Mouse (Mus musculus) MEL (cell line): Measurements from ENCODE around the gene Yif1a. TPM values are rescaled to one million over a fixed set of nuclear protein-coding genes. Genes with fewer than 3 reads are reported as not detected.

Source experiments
- DNase-seq: peaks from one replicate; pipeline ENCODE4 v3.0.0; 2011; ENCODE audit warnings: low read depth, low spot score
- H3K27ac ChIP-seq: 2 replicates; pipeline ENCODE4 v1.5.1; 2012; ENCODE audit warnings: low read depth, mild to moderate bottlenecking, control low read depth, low read length, moderate library complexity; ENCODE audit not compliant: control insufficient read depth
- H3K27me3 ChIP-seq, 2 experiments: fragments of 150-350 bp in 1 of 2; sonication (generic) in 1 of 2; 2 replicates each; pipeline ENCODE4 v1.6.1; 2012; ENCODE audit warnings: low read length in 2 of 2, mild to moderate bottlenecking in 2 of 2, improper control_type of control experiment in 1 of 2, moderate library complexity in 1 of 2; ENCODE audit not compliant: insufficient read depth in 2 of 2, control insufficient read depth in 1 of 2
- H3K36me3 ChIP-seq, 2 experiments: 2 replicates each; pipeline ENCODE4 v1.6.1; 2012 to 2014; ENCODE audit warnings: low read length in 2 of 2, improper control_type of control experiment in 1 of 2, inconsistent platforms in 1 of 2, mild to moderate bottlenecking in 1 of 2; ENCODE audit not compliant: insufficient read depth in 2 of 2, control insufficient read depth in 1 of 2
- H3K4me1 ChIP-seq, 2 experiments: fragments of 150-350 bp in 1 of 2; sonication (generic) in 1 of 2; 2 replicates each; pipeline ENCODE4 v1.6.1; 2012; ENCODE audit warnings: low read length in 2 of 2, improper control_type of control experiment in 1 of 2, mild to moderate bottlenecking in 1 of 2; ENCODE audit not compliant: insufficient read depth in 2 of 2, control insufficient read depth in 1 of 2
- H3K4me3 ChIP-seq, 2 experiments: fragments of 150-350 bp in 1 of 2; sonication (generic) in 1 of 2; 2 replicates each; pipeline ENCODE4 v1.5.1; 2012; ENCODE audit warnings: low read depth in 2 of 2, low read length in 2 of 2, mild to moderate bottlenecking in 2 of 2, moderate library complexity in 2 of 2, control low read depth in 1 of 2, improper control_type of control experiment in 1 of 2; ENCODE audit not compliant: control insufficient read depth in 1 of 2, insufficient read depth in 1 of 2
- H3K79me2 ChIP-seq: 2 replicates; pipeline ENCODE4 v1.6.1; 2012; ENCODE audit warnings: mild to moderate bottlenecking, low read length, moderate library complexity; ENCODE audit not compliant: control insufficient read depth, poor library complexity, insufficient read depth
- H3K9ac ChIP-seq: 2 replicates; pipeline ENCODE4 v1.6.1; 2012; ENCODE audit warnings: low read depth, mild to moderate bottlenecking, control low read depth, low read length, moderate library complexity; ENCODE audit not compliant: control insufficient read depth, poor library complexity, severe bottlenecking
- H3K9me3 ChIP-seq: fragments of 150-350 bp; sonication (generic); replicated peaks from 2 replicates; pipeline ENCODE4 v1.6.1; 2012; ENCODE audit warnings: mild to moderate bottlenecking, low read length, improper control_type of control experiment, moderate library complexity; ENCODE audit not compliant: insufficient read depth
- CHD1 ChIP-seq: IDR thresholded peaks from 2 replicates; pipeline ENCODE4 v1.6.1; 2012; ENCODE audit warnings: low read depth, mild to moderate bottlenecking, inconsistent platforms, low read length, improper control_type of control experiment
- E2F4 ChIP-seq: IDR thresholded peaks from 2 replicates; pipeline ENCODE4 v1.6.1; 2011; ENCODE audit warnings: low read depth, low read length, improper control_type of control experiment, borderline replicate concordance
- GABPA ChIP-seq: IDR thresholded peaks from 2 replicates; pipeline ENCODE4 v1.6.1; 2012; ENCODE audit warnings: low read depth, mild to moderate bottlenecking, inconsistent platforms, low read length, improper control_type of control experiment, moderate library complexity
- JUND ChIP-seq: IDR thresholded peaks from 2 replicates; pipeline ENCODE4 v1.6.1; 2011; ENCODE audit warnings: low read depth, mild to moderate bottlenecking, improper control_type of control experiment, low read length
- KAT2A ChIP-seq: conservative IDR thresholded peaks from 2 replicates; pipeline ENCODE4 v1.6.1; 2012; ENCODE audit warnings: low read depth, low read length, improper control_type of control experiment, inconsistent platforms
- MEF2A ChIP-seq: IDR thresholded peaks from 2 replicates; pipeline ENCODE4 v1.6.1; 2014; ENCODE audit warnings: low read depth, mild to moderate bottlenecking, inconsistent platforms, low read length, improper control_type of control experiment; ENCODE audit not compliant: poor library complexity, insufficient replicate concordance, severe bottlenecking; ENCODE audit errors: extremely low read depth
- MYC ChIP-seq: IDR thresholded peaks from 2 replicates; pipeline ENCODE4 v1.6.1; 2011; ENCODE audit warnings: low read depth, mild to moderate bottlenecking, low read length, improper control_type of control experiment, moderate library complexity
- NELFE ChIP-seq: IDR thresholded peaks from 2 replicates; pipeline ENCODE4 v1.6.1; 2011; ENCODE audit warnings: low read depth, low read length, improper control_type of control experiment
- POLR2AphosphoS2 ChIP-seq: IDR thresholded peaks from 2 replicates; pipeline ENCODE4 v1.6.1; 2011; ENCODE audit warnings: low read length, improper control_type of control experiment
- POLR2AphosphoS5 ChIP-seq: IDR thresholded peaks from 2 replicates; pipeline ENCODE4 v1.6.1; 2012; ENCODE audit warnings: low read depth, borderline replicate concordance, mild to moderate bottlenecking, inconsistent platforms, low read length, moderate library complexity, mixed read lengths
- RAD21 ChIP-seq: IDR thresholded peaks from 2 replicates; pipeline ENCODE4 v1.6.1; 2011; ENCODE audit warnings: mild to moderate bottlenecking, low read depth, low read length, improper control_type of control experiment
- SIN3A ChIP-seq: IDR thresholded peaks from 2 replicates; pipeline ENCODE4 v1.6.1; 2012; ENCODE audit warnings: low read length, improper control_type of control experiment, inconsistent platforms
- SMC3 ChIP-seq: IDR thresholded peaks from 2 replicates; pipeline ENCODE4 v1.6.1; 2011; ENCODE audit warnings: low read depth, low read length, improper control_type of control experiment
- TAL1 ChIP-seq: IDR thresholded peaks from 2 replicates; pipeline ENCODE4 v1.6.1; 2012; ENCODE audit warnings: mild to moderate bottlenecking, inconsistent platforms, low read length, moderate library complexity, mixed read lengths
- TBP ChIP-seq: IDR thresholded peaks from 2 replicates; pipeline ENCODE4 v1.8.0; 2011; ENCODE audit warnings: low read depth, low read length, improper control_type of control experiment
- UBTF ChIP-seq: IDR thresholded peaks from 2 replicates; pipeline ENCODE4 v1.6.1; 2012; ENCODE audit warnings: low read depth, mild to moderate bottlenecking, inconsistent platforms, low read length, improper control_type of control experiment, moderate library complexity, borderline replicate concordance; ENCODE audit not compliant: insufficient read depth
- USF2 ChIP-seq, 2 experiments: IDR thresholded peaks; 2 replicates each; pipeline ENCODE4 v1.6.1; 2011 to 2012; ENCODE audit warnings: improper control_type of control experiment in 2 of 2, low read length in 2 of 2, borderline replicate concordance in 1 of 2, inconsistent platforms in 1 of 2, low read depth in 1 of 2, mild to moderate bottlenecking in 1 of 2; ENCODE audit not compliant: insufficient read depth in 1 of 2
- ZC3H11A ChIP-seq: IDR thresholded peaks from 2 replicates; pipeline ENCODE4 v1.6.1; 2012; ENCODE audit warnings: low read depth, mild to moderate bottlenecking, inconsistent platforms, low read length, improper control_type of control experiment
- ZMIZ1 ChIP-seq: IDR thresholded peaks from 2 replicates; pipeline ENCODE4 v1.6.1; 2012; ENCODE audit warnings: low read depth, mild to moderate bottlenecking, inconsistent platforms, low read length, improper control_type of control experiment, moderate library complexity
- polyA plus RNA-seq, 2 experiments: library from polyadenylated mRNA; stranded (reverse) in 1 of 2; unstranded in 1 of 2; fragments of >175 nt in 1 of 2; fragments of >200 nt in 1 of 2; gene quantifications; 2 replicates each; pipeline versions ENCODE4 v1.2.1 to v1.2.4; 2012; ENCODE audit warnings: low replicate concordance in 2 of 2, low read depth in 1 of 2; ENCODE audit not compliant: insufficient read length in 2 of 2, insufficient read depth in 1 of 2, missing spikeins in 1 of 2
- total RNA-seq: library from RNA; depleted of rRNA; stranded (reverse); fragments of 300-350 nt; gene quantifications from 2 replicates; pipeline ENCODE4 v1.2.3, GENCODE M21; 2012

Gene Yif1a
- total and polyA plus RNA-seq, 3 experiments: 54.0 to 64.3 TPM; not detected in 1

- TF ChIP-seq ZC3H11A (peak; percentile 62; the same call in 1 of the 2 replicates), ZMIZ1 (no peak), USF2 (IDR thresholded peaks at IDR 0.05; ENCODE audit: borderline replicate concordance in 1 of 2, insufficient read depth in 1 of 2, low read depth in 1 of 2, low read length in 2 of 2) (no peak), KAT2A (no peak), SMC3 (peak; percentile 82), GABPA (no peak), POLR2AphosphoS5 (no peak), TBP (no peak), E2F4 (no peak), MYC (no peak), CHD1 (no peak), POLR2AphosphoS2 (no peak), UBTF (no peak), MEF2A (no peak), RAD21 (peak; percentile 67), JUND (no peak), SIN3A (no peak), NELFE (no peak)
Measured at GRCm38 (mm10) chr19:5073028-5073427, 15.3 kb upstream of the Yif1a start (continued).

GRCm38 (mm10) chr19:5073518-5073917, 14.8 kb upstream of the Yif1a start:
- H3K9me3 ChIP-seq: no peaks in the 10 kb centered on the region
- DNase-seq: no peak
- H3K27me3 ChIP-seq: no peaks in the 10 kb centered on the region
- no peak overlapping the region; the same call in 1 of the 2 replicates for H3K9ac ChIP-seq
- H3K4me1 ChIP-seq: peaks cover 5 to 21% of the 10 kb centered on the region in 2 experiments
- TF ChIP-seq TAL1 (no peak), ZC3H11A (no peak)
- H3K79me2 ChIP-seq: peaks cover 2% of the 10 kb centered on the region; the same call in 1 of the 2 replicates
- peak overlapping the region; percentile 8 to 56; a peak in 3 of 4 replicates for H3K4me3 ChIP-seq
- H3K36me3 ChIP-seq: no peaks in the 10 kb centered on the region
- H3K27ac ChIP-seq: no peak overlapping the region
